Mouse (Mus musculus): Measurements from ENCODE around the gene Mthfd2l.

Gene Mthfd2l

GRCm38 (mm10) chr5:91047987-91048386, 117.1 kb downstream of the Mthfd2l start:
- in situ Hi-C loops (cut with MseI, MboI) = no loop called here

GRCm38 (mm10) chr5:91048397-91048796, 117.5 kb downstream of the Mthfd2l start:
- in situ Hi-C loops (cut with MseI, MboI) = no loop called here

Data from mouse trophoblast stem cell (cell line).